Mouse (Mus musculus): ENCODE data around the gene Hpse. TPM values are rescaled to one million over a fixed set of nuclear protein-coding genes. Genes with fewer than 3 reads are reported as not detected.

Gene Hpse
- polyA plus RNA-seq (2012; ENCODE audit: low replicate concordance) = 3.7 and 9.0 TPM in 2 replicates

DNA sequence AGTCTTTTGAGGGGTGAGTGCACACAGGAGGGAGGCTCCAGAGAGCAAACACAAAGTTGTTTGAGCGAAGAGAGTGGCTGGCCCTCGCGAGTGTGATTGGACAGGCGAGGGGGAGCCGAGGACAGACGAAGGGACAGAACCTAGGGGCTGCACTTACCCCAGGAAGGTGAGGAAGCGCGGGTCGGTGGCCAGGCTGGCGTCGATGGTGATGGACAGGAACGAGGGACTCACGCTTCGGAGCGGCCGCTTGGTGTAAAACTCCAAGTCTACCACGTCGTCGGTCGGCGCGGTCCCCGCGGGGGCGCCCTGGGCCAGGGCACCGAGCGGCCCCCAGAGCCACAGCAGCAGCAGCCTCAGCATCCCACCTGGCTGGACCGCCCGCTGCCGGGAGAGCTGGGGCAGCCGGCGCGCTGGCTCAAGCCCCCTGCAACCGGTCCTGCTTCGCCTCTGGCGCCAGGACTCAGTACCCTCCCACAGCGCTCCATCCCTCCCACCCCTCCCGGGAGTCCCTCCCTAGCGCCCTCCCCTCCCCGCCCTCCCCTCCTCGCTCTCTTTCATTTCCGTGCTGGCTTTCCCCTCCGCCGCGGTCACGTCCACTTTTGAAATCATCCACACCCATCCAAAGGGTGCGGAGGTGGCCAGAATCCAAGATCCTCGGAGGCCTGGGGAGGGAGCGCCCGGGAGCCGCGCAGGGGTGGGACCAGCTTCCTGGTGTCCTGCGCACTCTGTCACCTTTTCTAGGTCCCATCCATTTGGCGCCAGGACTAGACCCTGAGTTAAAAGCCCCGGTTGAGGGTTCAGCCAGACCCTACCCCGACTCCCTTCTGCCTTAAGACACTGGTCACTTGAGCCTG is at the start of gene Hpse:
Hpse (minus strand) TSS at position 482 of the 854 bp plus-strand sequence.

DNA sequence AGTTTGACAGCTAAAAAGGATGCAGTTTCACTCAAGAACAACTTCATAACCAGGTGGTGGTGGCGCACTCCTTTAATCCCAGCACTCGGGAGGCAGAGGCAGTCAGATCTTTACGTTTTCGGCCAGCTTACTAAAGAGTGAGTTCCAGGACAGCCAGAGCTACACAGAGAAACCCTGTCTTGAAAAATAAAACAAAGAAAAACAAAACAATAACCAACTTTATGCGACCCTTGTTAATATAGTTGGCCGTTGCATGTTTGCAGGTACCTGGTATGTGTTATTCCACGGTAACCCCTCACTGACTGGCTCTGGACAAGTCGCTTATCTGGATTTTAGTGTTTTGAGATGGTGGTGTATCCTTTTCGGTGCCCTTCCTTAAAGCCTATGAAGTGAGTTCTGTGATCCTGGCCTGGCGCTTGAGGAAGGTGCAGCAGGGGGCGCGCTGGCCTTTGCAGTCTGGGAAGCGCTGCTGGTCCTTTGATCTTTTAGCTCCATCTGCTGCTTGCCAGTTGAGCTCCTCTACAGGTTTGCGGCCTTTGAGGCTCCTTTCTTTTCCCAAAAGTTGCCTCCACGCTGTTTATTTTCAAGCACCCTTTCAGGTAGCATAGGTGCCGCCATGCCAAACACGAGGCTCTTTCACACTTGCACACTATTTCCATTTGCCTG is 44.7 kb downstream of the Hpse start, which contains the start of gene Coq2:
Coq2 (minus strand) TSS at position 430 of the 666 bp plus-strand sequence.

Other genes with a start within 250 kb of the Hpse start
- 2.9 TPM in 2 replicates for gene Lin54, start 219.1 kb downstream of the Hpse start, polyA plus RNA-seq (2012; ENCODE audit: low replicate concordance)
- gene Cops4, start 201.4 kb downstream of the Hpse start, polyA plus RNA-seq (2012; ENCODE audit: low replicate concordance) = 3.0 and 32.6 TPM in 2 replicates
- gene Plac8, start 147.5 kb downstream of the Hpse start, polyA plus RNA-seq (2012; ENCODE audit: low replicate concordance) = 0.72 and 2.3 TPM in 2 replicates
- 62.3 and 69.2 TPM in 2 replicates for gene Coq2, start 44.6 kb downstream of the Hpse start, polyA plus RNA-seq (2012; ENCODE audit: low replicate concordance)
- 27.7 and 34.4 TPM in 2 replicates for gene Helq, start 78.9 kb upstream of the Hpse start, polyA plus RNA-seq (2012; ENCODE audit: low replicate concordance)
- gene Mrps18c, start 78.9 kb upstream of the Hpse start, polyA plus RNA-seq (2012; ENCODE audit: low replicate concordance) = 0.92 and 4.7 TPM in 2 replicates
- 2.2 and 6.9 TPM in 2 replicates for gene Abraxas1, start 101.2 kb upstream of the Hpse start, polyA plus RNA-seq (2012; ENCODE audit: low replicate concordance)
- 0.33 and 0.72 TPM in 2 replicates for gene Gpat3, start 126.0 kb upstream of the Hpse start, polyA plus RNA-seq (2012; ENCODE audit: low replicate concordance)